Mouse (Mus musculus) CH12.LX (cell line): ENCODE data around the gene C1d. TPM values are rescaled to one million over a fixed set of nuclear protein-coding genes. Genes with fewer than 3 reads are reported as not detected.

Experiments used
- DNase-seq: peaks from one replicate; pipeline ENCODE4 v3.0.0-alpha.2; 2013; ENCODE audit errors: extremely low read depth
- H3K27ac ChIP-seq: 2 replicates; pipeline ENCODE4 v1.5.1; 2012; ENCODE audit warnings: low read depth, mild to moderate bottlenecking, control low read depth, moderate library complexity; ENCODE audit not compliant: insufficient read depth
- H3K27me3 ChIP-seq: replicated peaks from 2 replicates; pipeline ENCODE3; 2012; ENCODE audit warnings: inconsistent platforms
- H3K36me3 ChIP-seq, 2 experiments: replicated peaks in 1 of 2; 2 replicates each; pipeline versions ENCODE3 to v1.6.1; 2012; ENCODE audit warnings: inconsistent platforms in 1 of 2, low read length in 1 of 2, mild to moderate bottlenecking in 1 of 2, mixed read lengths in 1 of 2, moderate library complexity in 1 of 2; ENCODE audit not compliant: control insufficient read depth in 1 of 2, insufficient read depth in 1 of 2
- H3K4me1 ChIP-seq, 2 experiments: 2 replicates each; pipeline ENCODE4 v1.6.1; 2012; ENCODE audit warnings: inconsistent platforms in 1 of 2, moderate library complexity in 1 of 2; ENCODE audit not compliant: insufficient read depth in 2 of 2, control insufficient read depth in 1 of 2
- H3K4me2 ChIP-seq: 2 replicates; pipeline ENCODE4 v1.6.1; 2012; ENCODE audit warnings: low read depth, mild to moderate bottlenecking, control low read depth; ENCODE audit not compliant: poor library complexity, insufficient read depth, severe bottlenecking
- H3K4me3 ChIP-seq, 3 experiments: fragments of 150-350 bp in 1 of 3; sonication (generic) in 1 of 3; replicated peaks in 1 of 3; 2 replicates each; pipeline versions ENCODE3 to v1.5.1; 2011 to 2012; ENCODE audit warnings: low read depth in 2 of 3, low read length in 2 of 3, mild to moderate bottlenecking in 2 of 3, moderate library complexity in 2 of 3, control low read depth in 1 of 3, improper control_type of control experiment in 1 of 3, inconsistent platforms in 1 of 3, mixed read lengths in 1 of 3; ENCODE audit not compliant: poor library complexity in 1 of 3
- H3K79me2 ChIP-seq: replicated peaks from 2 replicates; pipeline ENCODE4 v1.6.1; 2012; ENCODE audit warnings: mild to moderate bottlenecking, moderate library complexity; ENCODE audit not compliant: control insufficient read depth, poor library complexity, insufficient read depth, severe bottlenecking; ENCODE audit errors: extremely low read depth
- H3K9ac ChIP-seq: 2 replicates; pipeline ENCODE4 v1.6.1; 2012; ENCODE audit warnings: low read depth, mild to moderate bottlenecking, control low read depth, moderate library complexity; ENCODE audit not compliant: insufficient read depth
- H3K9me3 ChIP-seq: replicated peaks from 2 replicates; pipeline ENCODE3; 2012; ENCODE audit warnings: low read length, inconsistent platforms, mixed read lengths
- BHLHE40 ChIP-seq: IDR thresholded peaks from 2 replicates; pipeline ENCODE4 v1.6.1; 2011; ENCODE audit warnings: mild to moderate bottlenecking, low read depth, low read length, improper control_type of control experiment
- HCFC1 ChIP-seq: IDR thresholded peaks from 2 replicates; pipeline ENCODE4 v1.6.1; 2012; ENCODE audit warnings: low read depth, mild to moderate bottlenecking, inconsistent platforms, low read length, improper control_type of control experiment
- IRF4 ChIP-seq: IDR thresholded peaks from 2 replicates; pipeline ENCODE4 v1.6.1; 2014; ENCODE audit warnings: low read depth, mild to moderate bottlenecking, inconsistent platforms, low read length, improper control_type of control experiment
- KAT2A ChIP-seq: IDR thresholded peaks from 2 replicates; pipeline ENCODE4 v1.6.1; 2012; ENCODE audit warnings: low read length, improper control_type of control experiment, inconsistent platforms; ENCODE audit not compliant: insufficient replicate concordance
- MAX ChIP-seq: IDR thresholded peaks from 2 replicates; pipeline ENCODE4 v1.6.1; 2011; ENCODE audit warnings: low read length, improper control_type of control experiment
- MEF2A ChIP-seq: IDR thresholded peaks from 2 replicates; pipeline ENCODE4 v1.6.1; 2014; ENCODE audit warnings: low read depth, mild to moderate bottlenecking, inconsistent platforms, low read length, improper control_type of control experiment, borderline replicate concordance
- MXI1 ChIP-seq: IDR thresholded peaks from 2 replicates; pipeline ENCODE4 v1.6.1; 2011; ENCODE audit warnings: mild to moderate bottlenecking, low read depth, low read length, improper control_type of control experiment
- MYC ChIP-seq: IDR thresholded peaks from 2 replicates; pipeline ENCODE4 v1.6.1; 2011; ENCODE audit warnings: low read depth, mild to moderate bottlenecking, improper control_type of control experiment, low read length
- NELFE ChIP-seq: IDR thresholded peaks from 2 replicates; pipeline ENCODE4 v1.6.1; 2011; ENCODE audit warnings: low read depth, low read length, improper control_type of control experiment
- NRF1 ChIP-seq: IDR thresholded peaks from 2 replicates; pipeline ENCODE4 v1.6.1; 2014; ENCODE audit warnings: low read depth, mild to moderate bottlenecking, inconsistent platforms, low read length, improper control_type of control experiment, moderate library complexity
- POLR2A ChIP-seq: IDR thresholded peaks from 2 replicates; pipeline ENCODE4 v1.6.1; 2011; ENCODE audit warnings: low read depth, mild to moderate bottlenecking, improper control_type of control experiment, low read length
- POLR2AphosphoS2 ChIP-seq: IDR thresholded peaks from 2 replicates; pipeline ENCODE4 v1.6.1; 2011; ENCODE audit warnings: low read depth, low read length, improper control_type of control experiment
- RCOR1 ChIP-seq: conservative IDR thresholded peaks from 2 replicates; pipeline ENCODE4 v1.6.1; 2012; ENCODE audit warnings: low read depth, mild to moderate bottlenecking, inconsistent platforms, low read length, improper control_type of control experiment
- SIN3A ChIP-seq: IDR thresholded peaks from 2 replicates; pipeline ENCODE4 v1.6.1; 2012; ENCODE audit warnings: low read length, improper control_type of control experiment, inconsistent platforms
- SMC3 ChIP-seq: IDR thresholded peaks from 2 replicates; pipeline ENCODE4 v1.6.1; 2011; ENCODE audit warnings: low read depth, low read length, improper control_type of control experiment
- TCF12 ChIP-seq: IDR thresholded peaks from 2 replicates; pipeline ENCODE4 v1.6.1; 2014; ENCODE audit warnings: low read depth, mild to moderate bottlenecking, inconsistent platforms, low read length, improper control_type of control experiment
- UBTF ChIP-seq: IDR thresholded peaks from 2 replicates; pipeline ENCODE4 v1.6.1; 2012; ENCODE audit warnings: low read depth, mild to moderate bottlenecking, inconsistent platforms, low read length, improper control_type of control experiment, moderate library complexity
- USF1 ChIP-seq: IDR thresholded peaks from 2 replicates; pipeline ENCODE4 v1.6.1; 2014; ENCODE audit warnings: low read depth, mild to moderate bottlenecking, inconsistent platforms, low read length, improper control_type of control experiment
- USF2 ChIP-seq: conservative IDR thresholded peaks from 2 replicates; pipeline ENCODE4 v1.6.1; 2011; ENCODE audit warnings: low read depth, low read length, improper control_type of control experiment
- ZKSCAN1 ChIP-seq: IDR thresholded peaks from 2 replicates; pipeline ENCODE4 v1.6.1; 2012; ENCODE audit warnings: low read depth, inconsistent platforms, low read length, improper control_type of control experiment, borderline replicate concordance
- ZMIZ1 ChIP-seq: IDR thresholded peaks from 2 replicates; pipeline ENCODE4 v1.6.1; 2012; ENCODE audit warnings: low read depth, mild to moderate bottlenecking, inconsistent platforms, low read length, improper control_type of control experiment
- dilution Hi-C: fragments of 300-500 bp; cut with MboI; formaldehyde crosslinking; loops from 2 replicates; pipeline ENCODE4 v1.14.3; 2020; ENCODE audit warnings: low sequenced_read_pairs; ENCODE audit not compliant: extremely low pct_unique_long_range_greater_than_20kb, extremely low pct_ligation_motif_present
- in situ Hi-C: fragments of 300-500 bp; cut with MboI; formaldehyde crosslinking; loops from 3 replicates; pipeline ENCODE4 v1.14.3; 2019; ENCODE audit warnings: low sequenced_read_pairs, low pct_ligation_motif_present, low pct_unique_long_range_greater_than_20kb, mixed read lengths
- polyA plus RNA-seq: library from polyadenylated mRNA; unstranded; fragments of >175 nt; gene quantifications from 2 replicates; pipeline ENCODE4 v1.2.1, GENCODE M21; 2012; ENCODE audit warnings: low read depth; ENCODE audit not compliant: insufficient read length
- total RNA-seq, 2 experiments: library from RNA; depleted of rRNA; stranded (reverse); fragments of 300-350 nt in 1 of 2; fragments of >200 nt in 1 of 2; gene quantifications; 2 replicates each; pipeline ENCODE4 v1.2.3; 2012 to 2014

C1d gene
- total and polyA plus RNA-seq, 3 experiments, result 71.8 to 117 (median 88.9) TPM

DNA sequence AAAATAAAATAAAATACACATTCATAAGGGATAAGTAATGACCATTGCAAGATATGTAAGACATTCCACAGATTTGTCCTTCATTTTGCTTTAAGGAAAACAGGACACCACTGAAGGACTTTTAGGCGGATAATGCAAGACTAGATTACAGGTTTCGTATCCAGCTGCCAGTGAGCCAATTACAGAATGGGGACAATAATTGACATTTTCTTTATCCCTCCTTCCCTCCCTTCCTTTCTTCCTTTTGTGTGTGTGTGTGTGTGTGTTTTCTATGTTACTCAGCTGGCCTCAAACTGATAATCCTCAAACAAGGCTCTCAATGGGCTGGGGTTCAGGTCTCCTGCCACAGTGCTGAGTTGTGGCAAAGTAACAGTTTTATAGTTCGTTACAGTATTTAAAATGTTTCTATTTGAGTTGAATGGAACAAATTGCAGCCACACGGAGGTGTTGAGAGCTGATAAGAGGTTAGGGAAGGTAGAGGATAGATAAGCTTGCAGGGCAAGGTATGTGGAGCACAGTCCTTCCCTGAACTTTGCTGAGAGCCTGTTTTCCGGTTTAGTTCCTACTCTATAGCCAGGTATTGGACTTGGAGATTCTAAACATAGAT lies 44.4 kb upstream of the C1d start:
- Histone ChIP-seq H3K36me3 (peaks cover 20 to 37% of the 10 kb centered on the region in 2 experiments), H3K27me3 (no peaks in the 10 kb centered on the region), H3K9ac (peak overlapping the region; percentile 77), H3K4me3 (peak overlapping the region; percentile 13 to 94 (median 75)), H3K4me1 (peaks cover 11 to 42% of the 10 kb centered on the region in 2 experiments; a peak in 3 of 4 replicates), H3K4me2 (peak overlapping the region; percentile 87), H3K27ac (no peak overlapping the region), H3K9me3 (no peaks in the 10 kb centered on the region), H3K79me2 (peaks cover 39% of the 10 kb centered on the region)
- in situ Hi-C loops (no loop called here), dilution Hi-C loops (no loop called here)
- TF ChIP-seq UBTF (no peak), POLR2AphosphoS2 (no peak), MEF2A (no peak), POLR2A (no peak), KAT2A (no peak), SMC3 (no peak), NELFE (no peak), NRF1 (no peak), USF2 (no peak), MYC (no peak), RCOR1 (no peak), MAX (no peak), ZKSCAN1 (no peak), IRF4 (no peak), MXI1 (no peak), TCF12 (no peak), ZMIZ1 (no peak)
- no peak for DNase-seq

DNA sequence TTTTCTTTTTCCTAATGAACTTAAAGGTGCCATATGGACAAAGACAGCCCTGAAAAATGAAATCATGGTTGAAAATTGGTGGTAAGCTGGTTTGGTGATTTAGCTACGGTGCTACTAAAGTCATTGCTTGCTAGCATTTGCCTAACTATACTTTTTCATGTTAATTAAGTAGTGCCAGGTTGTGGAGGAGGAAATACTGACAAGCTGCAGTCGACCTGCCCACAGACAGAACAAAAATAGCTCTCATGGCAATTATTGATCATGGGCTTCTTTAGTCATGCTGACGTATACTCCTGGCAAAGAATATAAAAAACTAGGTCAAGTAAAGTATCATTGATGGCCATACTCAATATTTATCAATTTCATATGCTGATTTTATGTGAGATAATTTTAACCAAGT lies 41.9 kb upstream of the C1d start:
- no peak overlapping the region for H3K4me2 ChIP-seq
- TF ChIP-seq HCFC1 (no peak), BHLHE40 (no peak), USF1 (no peak), SIN3A (no peak)
- TF ChIP-seq, all 38 proteins: peak for 0

More for the DNA sequence above, 41.9 kb upstream of the C1d start:
- Histone ChIP-seq H3K4me3 (no peak overlapping the region), H3K4me1 (peaks cover 7 to 30% of the 10 kb centered on the region in 2 experiments; a peak in 3 of 4 replicates), H3K27ac (no peak overlapping the region), H3K36me3 (peaks cover 13 to 32% of the 10 kb centered on the region in 2 experiments), H3K79me2 (peaks cover 28% of the 10 kb centered on the region), H3K27me3 (no peaks in the 10 kb centered on the region), H3K9ac (no peak overlapping the region), H3K9me3 (no peaks in the 10 kb centered on the region)
- in situ Hi-C loops (no loop called here), dilution Hi-C loops (no loop called here)
- no peak for DNase-seq
